Mouse (Mus musculus) lung, postnatal 0 days (tissue): ENCODE measurements around the gene Jam2.

Experiments used
- CTCF ChIP-seq: IDR thresholded peaks from 2 replicates; pipeline ENCODE4 v1.5.1; 2016; ENCODE audit warnings: antibody characterized with exemption, mild to moderate bottlenecking
- EP300 ChIP-seq: IDR thresholded peaks from 2 replicates; pipeline ENCODE4 v1.6.1; 2016; ENCODE audit warnings: antibody characterized with exemption, mild to moderate bottlenecking, control low read depth

GRCm38 (mm10) chr16:84735166-84736105 lies 38.5 kb upstream of the Jam2 start, which contains the start of gene Mrpl39:
- 0 out of 2 replicates have a peak, but pooled peaks have one; percentile 18 for TF ChIP-seq EP300
- peak; percentile 93 for TF ChIP-seq CTCF
